Mouse (Mus musculus) stomach, postnatal 0 days (tissue): ENCODE data around the gene Mtmr6.

Experiments
- CTCF ChIP-seq: IDR thresholded peaks from 2 replicates; pipeline ENCODE4 v1.5.1; 2016; ENCODE audit warnings: antibody characterized with exemption, low read depth, mild to moderate bottlenecking, moderate library complexity
- EP300 ChIP-seq: optimal IDR thresholded peaks from 2 replicates; pipeline ENCODE3; 2016; ENCODE audit warnings: antibody characterized with exemption

DNA sequence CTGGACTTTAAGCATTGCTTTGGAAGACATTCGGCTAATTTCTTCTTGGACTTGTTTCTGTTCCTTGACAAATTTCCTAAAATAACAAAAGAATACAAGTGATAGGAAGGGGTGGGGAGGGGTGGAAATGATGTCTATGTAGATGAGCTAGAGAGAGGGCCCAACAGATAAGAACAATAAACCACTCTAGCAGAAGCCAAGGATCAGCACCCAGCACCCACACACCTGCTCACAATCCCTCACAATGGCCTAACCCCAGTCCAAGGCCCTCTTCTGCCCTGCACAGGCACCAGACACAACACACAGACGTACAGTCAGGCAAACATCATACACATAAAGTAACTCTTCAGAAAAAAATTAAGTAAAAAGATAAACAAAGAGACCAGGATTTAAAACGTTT lies 26.5 kb upstream of the Mtmr6 start:
- no peak for TF ChIP-seq CTCF
- TF ChIP-seq EP300 = no peak
